Mouse (Mus musculus) cortical plate, adult 2 months (tissue): ENCODE data around the gene Ccdc174.

Experiments
- CTCF ChIP-seq: fragments of 200-500 bp; IDR thresholded peaks from 2 replicates; pipeline ENCODE4 v1.5.1; 2011; ENCODE audit warnings: mild to moderate bottlenecking, control low read depth, low read length; ENCODE audit not compliant: insufficient read depth; ENCODE audit errors: extremely low read depth
- POLR2A ChIP-seq: fragments of 200-500 bp; IDR thresholded peaks from 2 replicates; pipeline ENCODE4 v1.6.1; 2011; ENCODE audit warnings: mild to moderate bottlenecking, low read length, control low read depth; ENCODE audit not compliant: insufficient read depth; ENCODE audit errors: extremely low read depth

- no peak for TF ChIP-seq CTCF
- TF ChIP-seq POLR2A: peak; percentile 90; the same call in 1 of the 2 replicates
Measured at GRCm38 (mm10) chr6:91877885-91878651, at the start of gene Ccdc174.
